Comparison of ENCODE assay signal across 29 mouse cellular contexts in the genomic region with DNA sequence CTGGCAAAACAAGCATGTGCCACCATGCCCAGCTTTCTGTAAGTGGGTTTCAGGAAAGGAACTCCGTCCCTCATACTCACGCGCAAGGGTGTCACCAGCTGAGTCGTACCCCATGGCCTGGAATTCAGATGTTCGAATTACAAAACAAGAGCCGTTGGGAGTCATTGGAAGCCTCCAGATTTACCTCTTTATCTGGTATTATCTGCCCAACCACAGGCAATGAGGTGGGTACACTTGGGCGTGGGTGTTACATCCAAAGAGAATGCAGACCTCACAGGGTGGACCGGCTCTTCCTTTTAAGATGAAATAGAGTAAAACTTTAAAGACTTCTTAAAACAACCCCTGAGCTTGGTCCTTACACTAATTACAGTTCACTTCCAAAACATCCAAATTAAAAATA.
"Had no signal": no experiment of that assay in that cellular context is flagged by ENCODE, and none has a peak within 500 bp of the region (broad histone marks: within the 10 kb centered on the region; RNA-seq: fewer than 3 reads in every experiment).

No protein-coding gene starts in this region.

- H3K9ac ChIP-seq: heart, embryonic 12.5 days; heart, embryonic 13.5 days; heart, embryonic 15.5 days; hindbrain, embryonic 12.5 days; hindbrain, embryonic 13.5 days; hindbrain, embryonic 14.5 days; hindbrain, embryonic 15.5 days; intestine, embryonic 15.5 days; kidney, embryonic 15.5 days had no signal

- H3K9me3 ChIP-seq: heart, embryonic 10.5 days; heart, embryonic 13.5 days; heart, embryonic 15.5 days; hindbrain, embryonic 10.5 days; hindbrain, embryonic 12.5 days; hindbrain, embryonic 13.5 days; hindbrain, embryonic 15.5 days; intestine, embryonic 15.5 days had no signal

- H3K4me3 ChIP-seq: heart, embryonic 10.5 days; heart, embryonic 12.5 days; heart, embryonic 13.5 days; heart, embryonic 15.5 days; hindbrain, embryonic 10.5 days; hindbrain, embryonic 12.5 days; hindbrain, embryonic 13.5 days; hindbrain, embryonic 15.5 days; intestine, embryonic 15.5 days; kidney, embryonic 15.5 days; layer of hippocampus, adult 2 months; left cerebral cortex, adult 2 months had no signal

- H3K27ac ChIP-seq: heart, embryonic 13.5 days; hindbrain, embryonic 10.5 days; hindbrain, embryonic 12.5 days; hindbrain, embryonic 13.5 days; hindbrain, embryonic 14.5 days; hindbrain, embryonic 15.5 days; hindbrain, postnatal 0 days; intestine, embryonic 15.5 days; layer of hippocampus, adult 2 months; left cerebral cortex, adult 2 months had no signal

- DNase-seq: heart, postnatal 10 days; heart, postnatal 14 days; heart, postnatal 36 days; heart, postnatal 4 days; kidney, adult 11 months; kidney, adult 18-20 months; kidney, adult 2 months; kidney, adult 8-10 months; kidney, adult 9 months; kidney, postnatal 10 days; kidney, postnatal 14 days; kidney, postnatal 25 days; kidney, postnatal 36 days; layer of hippocampus, adult 9-11 months; layer of hippocampus, postnatal 36 days had no signal

- H3K36me3 ChIP-seq: intestine, embryonic 15.5 days had no signal

- H3K27me3 ChIP-seq: heart, embryonic 12.5 days; heart, embryonic 13.5 days; heart, embryonic 15.5 days; hindbrain, embryonic 12.5 days; hindbrain, embryonic 13.5 days; hindbrain, embryonic 15.5 days; intestine, embryonic 15.5 days; kidney, embryonic 15.5 days had no signal
